Mouse (Mus musculus): ENCODE data around the gene Btbd19. TPM values are rescaled to one million over a fixed set of nuclear protein-coding genes. Genes with fewer than 3 reads are reported as not detected.

Btbd19 gene
- polyA plus RNA-seq, 1 experiment from 2014 or later, result 6.6 TPM

DNA sequence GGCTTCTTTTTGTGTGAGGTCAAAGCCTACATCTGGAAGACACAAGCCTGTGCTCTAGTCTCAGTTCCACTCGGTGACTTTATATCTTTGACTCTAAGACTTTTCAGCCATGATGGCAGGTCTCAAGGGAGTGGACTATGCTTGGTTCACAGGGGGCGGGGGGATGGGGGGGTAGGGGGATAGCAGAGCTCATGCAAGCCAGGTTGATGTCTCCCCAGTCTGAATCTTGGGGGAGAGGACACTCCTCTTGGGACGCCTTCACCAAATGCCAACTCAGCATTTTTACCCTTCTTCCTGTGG is 1.4 kb downstream of the Btbd19 start:
- Histone ChIP-seq H3K9me3 (ENCODE audit: control insufficient read depth, low read length) (no peaks in the 10 kb centered on the region), H3K27me3 (replicated peaks; ENCODE audit: control insufficient read depth, insufficient read depth, low read length) (no peaks in the 10 kb centered on the region), H3K4me3 (ENCODE audit: low read depth, low read length) (no peak overlapping the region), H3K4me1 (replicated peaks; ENCODE audit: control insufficient read depth, insufficient read depth, low read length) (peaks cover 36% of the 10 kb centered on the region), H3K36me3 (ENCODE audit: control insufficient read depth, insufficient read depth, low read length) (0 out of 2 replicates have a peak, but pooled peaks cover 4% of the 10 kb centered on the region), H3K27ac (ENCODE audit: low read depth) (0 out of 2 replicates have a peak overlapping the region, but pooled peaks have one; percentile 78), H3K9ac (ENCODE audit: low read length) (no peak overlapping the region), H3K4me2 (ENCODE audit: low read length) (no peak overlapping the region)
- ATAC-seq (replicated peaks; ENCODE audit: low FRiP score, low TSS enrichment, low read depth) (no peak), DNase-seq (ENCODE audit: low spot score) (no peak)
- WGBS, result 83% methylated on average over 3 of the region's 3 CpGs

DNA sequence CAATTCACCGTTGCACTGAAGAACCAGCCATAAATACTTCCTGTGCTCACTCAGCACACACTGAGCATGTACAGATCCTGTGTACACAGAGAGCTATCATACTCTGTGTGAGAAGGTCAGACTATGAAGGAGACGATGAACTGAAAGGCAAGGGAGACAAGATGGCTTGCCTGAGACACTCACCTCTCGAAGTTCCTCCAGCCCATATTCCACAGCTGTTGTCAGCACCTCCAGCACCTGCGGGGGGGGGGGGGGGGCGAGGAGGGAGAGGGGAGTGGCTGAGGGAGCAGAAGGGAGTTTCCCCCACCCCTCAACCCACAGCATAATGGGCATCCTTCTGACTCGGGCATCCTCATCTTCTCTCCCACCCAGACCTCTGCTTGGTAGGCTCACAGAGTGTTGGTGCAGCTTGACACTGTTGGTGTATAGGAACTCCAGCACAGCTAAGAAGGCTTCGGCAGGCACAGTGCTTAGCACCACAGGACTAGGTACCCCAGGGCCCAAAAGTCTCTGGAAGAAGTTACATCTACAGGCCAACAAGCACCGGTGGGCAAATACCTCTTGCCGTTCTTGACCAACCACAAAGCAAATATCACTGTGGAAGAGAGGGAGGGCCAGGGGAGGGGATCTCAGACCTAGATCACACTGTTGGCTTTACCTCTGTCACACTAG is 1.8 kb downstream of the Btbd19 start:
- Histone ChIP-seq H3K4me1 (replicated peaks; ENCODE audit: control insufficient read depth, insufficient read depth, low read length) (peaks cover 36% of the 10 kb centered on the region), H3K4me3 (ENCODE audit: low read depth, low read length) (no peak overlapping the region), H3K9ac (ENCODE audit: low read length) (no peak overlapping the region), H3K9me3 (ENCODE audit: control insufficient read depth, low read length) (no peaks in the 10 kb centered on the region), H3K27ac (ENCODE audit: low read depth) (no peak overlapping the region), H3K4me2 (ENCODE audit: low read length) (no peak overlapping the region), H3K27me3 (replicated peaks; ENCODE audit: control insufficient read depth, insufficient read depth, low read length) (no peaks in the 10 kb centered on the region), H3K36me3 (ENCODE audit: control insufficient read depth, insufficient read depth, low read length) (0 out of 2 replicates have a peak, but pooled peaks cover 4% of the 10 kb centered on the region)
- WGBS, result 75% methylated on average over 8 of the region's 9 CpGs
- ATAC-seq (replicated peaks; ENCODE audit: low FRiP score, low TSS enrichment, low read depth) (no peak), DNase-seq (ENCODE audit: low spot score) (no peak)

DNA sequence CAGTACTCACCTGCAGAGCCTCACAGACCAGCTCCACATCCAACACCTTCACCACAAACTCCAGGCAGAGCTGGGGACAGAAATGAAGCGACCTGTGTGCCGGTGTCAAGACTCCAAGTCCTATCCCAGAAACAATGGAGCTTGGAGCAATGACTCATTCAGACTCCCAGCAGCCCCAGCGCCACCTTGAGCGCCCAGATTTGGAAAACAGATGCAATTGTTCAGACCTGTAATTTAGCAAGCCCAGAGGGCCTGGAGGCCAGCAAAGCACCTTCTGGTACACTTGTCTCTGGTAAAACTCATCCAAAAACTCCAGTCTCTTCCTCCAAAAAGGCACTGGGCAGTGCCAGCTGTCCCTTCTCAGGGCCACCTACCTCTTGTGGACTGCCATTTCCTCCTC is 3.3 kb downstream of the Btbd19 start:
- Histone ChIP-seq H3K4me3 (ENCODE audit: low read depth, low read length) (no peak overlapping the region), H3K9ac (ENCODE audit: low read length) (no peak overlapping the region), H3K9me3 (ENCODE audit: control insufficient read depth, low read length) (no peaks in the 10 kb centered on the region), H3K4me2 (ENCODE audit: low read length) (no peak overlapping the region), H3K36me3 (ENCODE audit: control insufficient read depth, insufficient read depth, low read length) (no peaks in the 10 kb centered on the region), H3K27me3 (replicated peaks; ENCODE audit: control insufficient read depth, insufficient read depth, low read length) (no peaks in the 10 kb centered on the region), H3K27ac (ENCODE audit: low read depth) (no peak overlapping the region), H3K4me1 (replicated peaks; ENCODE audit: control insufficient read depth, insufficient read depth, low read length) (peaks cover 36% of the 10 kb centered on the region)
- WGBS, result 88% methylated on average over 4 of the region's 4 CpGs
- ATAC-seq (replicated peaks; ENCODE audit: low FRiP score, low TSS enrichment, low read depth), result no peak
- no peak for DNase-seq (ENCODE audit: low spot score)

DNA sequence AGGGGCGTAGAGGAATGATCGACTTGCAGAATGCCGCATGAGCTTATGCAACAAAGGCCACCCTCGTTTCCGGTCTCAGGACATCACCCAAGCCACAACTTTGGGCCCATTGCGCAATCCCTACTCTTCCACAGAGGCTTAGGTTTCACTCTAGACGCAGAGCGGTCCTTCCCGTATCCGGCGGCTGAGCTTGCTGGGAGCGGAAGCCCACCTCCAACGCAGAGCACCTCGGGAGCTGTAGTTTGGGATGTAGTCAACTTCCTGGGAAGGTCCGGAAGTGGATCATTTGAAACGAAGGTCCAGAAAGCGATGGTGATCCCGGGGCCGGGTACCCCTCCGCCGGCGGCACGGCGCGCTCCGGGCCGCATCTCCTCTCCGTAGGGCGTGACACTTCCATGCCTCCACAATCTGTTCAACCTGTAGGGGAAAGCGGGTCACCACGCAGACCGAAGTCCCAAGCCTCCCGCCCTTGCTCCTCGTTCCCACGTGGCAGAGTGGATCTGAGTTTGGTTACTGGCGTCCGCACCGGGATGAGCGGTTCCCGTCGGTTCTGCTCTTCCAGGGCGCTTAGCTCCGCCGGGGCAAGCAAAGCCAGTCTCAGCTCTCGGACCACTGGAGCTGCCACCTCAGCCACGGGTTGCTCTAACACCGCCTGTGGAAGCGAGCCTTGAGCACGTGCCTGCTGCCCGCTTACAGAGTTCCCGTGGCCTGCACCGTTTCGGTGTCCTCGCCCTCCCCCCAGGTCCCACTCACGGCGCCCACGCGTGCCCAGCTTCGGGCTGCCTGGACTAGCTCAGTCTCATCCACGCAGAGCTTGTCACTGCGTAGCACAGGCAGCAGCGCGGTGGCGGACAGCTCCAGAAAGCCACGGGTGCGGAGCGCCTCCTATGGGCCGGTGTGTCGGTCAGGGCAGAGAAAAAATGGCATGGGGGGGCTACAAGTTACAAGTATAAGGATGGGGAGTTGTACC is 4.8 kb downstream of the Btbd19 start:
- WGBS, result under 1% methylated on average over 69 of the region's 69 CpGs
- Histone ChIP-seq H3K9ac (ENCODE audit: low read length) (peak overlapping the region; percentile 72), H3K4me1 (replicated peaks; ENCODE audit: control insufficient read depth, insufficient read depth, low read length) (peaks cover 26% of the 10 kb centered on the region), H3K9me3 (ENCODE audit: control insufficient read depth, low read length) (no peaks in the 10 kb centered on the region), H3K4me2 (ENCODE audit: low read length) (peak overlapping the region; percentile 100), H3K4me3 (ENCODE audit: low read depth, low read length) (peak overlapping the region; percentile 69), H3K27me3 (replicated peaks; ENCODE audit: control insufficient read depth, insufficient read depth, low read length) (no peaks in the 10 kb centered on the region), H3K36me3 (ENCODE audit: control insufficient read depth, insufficient read depth, low read length) (no peaks in the 10 kb centered on the region), H3K27ac (ENCODE audit: low read depth) (peak overlapping the region; percentile 93)
- peak; percentile 92 for ATAC-seq (replicated peaks; ENCODE audit: low FRiP score, low TSS enrichment, low read depth)
- DNase-seq (ENCODE audit: low spot score), result peak; percentile 91

DNA sequence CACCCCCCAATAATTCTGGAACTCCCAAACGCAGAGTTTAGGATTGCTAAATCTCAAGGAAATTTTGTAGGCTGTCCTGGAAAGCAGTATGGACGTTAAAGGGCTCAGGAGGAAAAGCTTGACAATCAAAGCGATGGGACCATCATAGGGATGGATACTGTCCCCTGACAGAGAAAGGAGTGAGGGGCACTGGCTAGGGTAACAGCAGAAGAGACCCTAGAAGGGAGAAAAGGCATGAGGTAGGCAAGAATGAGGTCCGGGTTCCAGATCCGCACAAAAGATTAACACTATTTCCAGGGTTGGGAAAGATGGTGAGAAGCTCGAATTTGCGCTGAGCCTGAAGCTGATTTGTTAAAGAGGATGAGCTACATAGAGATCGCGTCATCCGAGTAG is 5.5 kb downstream of the Btbd19 start:
- Histone ChIP-seq H3K4me3 (ENCODE audit: low read depth, low read length) (peak overlapping the region; percentile 69), H3K36me3 (ENCODE audit: control insufficient read depth, insufficient read depth, low read length) (no peaks in the 10 kb centered on the region), H3K27me3 (replicated peaks; ENCODE audit: control insufficient read depth, insufficient read depth, low read length) (no peaks in the 10 kb centered on the region), H3K9ac (ENCODE audit: low read length) (peak overlapping the region; percentile 72), H3K4me1 (replicated peaks; ENCODE audit: control insufficient read depth, insufficient read depth, low read length) (peaks cover 19% of the 10 kb centered on the region), H3K4me2 (ENCODE audit: low read length) (peak overlapping the region; percentile 100), H3K27ac (ENCODE audit: low read depth) (peak overlapping the region; percentile 93), H3K9me3 (ENCODE audit: control insufficient read depth, low read length) (no peaks in the 10 kb centered on the region)
- WGBS, result 5% methylated on average over 10 of the region's 10 CpGs
- ATAC-seq (replicated peaks; ENCODE audit: low FRiP score, low TSS enrichment, low read depth) (no peak; the same call in 1 of the 2 replicates), DNase-seq (ENCODE audit: low spot score) (peak; percentile 62)

DNA sequence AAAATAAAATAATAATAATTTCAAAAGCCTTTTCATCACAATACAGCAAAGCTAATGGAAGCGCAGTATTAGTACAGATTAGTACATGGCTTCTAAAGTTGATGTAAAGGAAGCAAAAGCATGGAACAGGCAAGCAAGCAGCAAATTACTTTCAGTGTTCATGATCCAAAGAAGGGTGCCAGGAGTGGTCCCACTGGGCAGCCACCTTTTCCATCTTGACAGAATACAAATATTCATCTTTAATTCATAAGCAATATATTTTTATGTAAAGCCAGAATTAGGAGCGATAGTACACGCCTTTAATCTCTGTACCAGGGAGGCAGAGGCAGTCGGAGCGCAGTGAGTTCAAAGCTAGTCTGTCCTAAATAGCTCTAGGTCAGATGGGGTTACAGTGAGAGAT is 5.9 kb downstream of the Btbd19 start:
- WGBS, result 78% methylated on average over 5 of the region's 5 CpGs

DNA sequence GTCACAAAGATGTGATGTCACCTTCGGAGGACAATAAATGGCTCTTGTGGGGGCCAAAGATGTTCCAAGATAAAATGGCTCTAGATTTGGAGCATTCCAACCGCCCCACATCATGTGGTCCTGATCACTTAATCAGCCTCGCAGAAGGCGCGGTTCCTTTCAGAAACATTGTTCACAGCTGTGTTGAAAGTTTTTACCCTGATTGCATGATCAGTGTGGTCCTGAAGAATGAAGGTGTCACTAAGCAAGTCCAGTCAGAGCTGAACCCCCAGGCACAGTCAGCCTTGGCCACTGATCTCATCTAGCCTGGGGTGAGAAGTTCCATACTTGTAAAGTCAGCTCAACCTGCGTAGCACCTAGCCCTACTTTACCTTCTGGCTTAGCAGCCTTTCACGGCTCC is 7.6 kb downstream of the Btbd19 start:
- Histone ChIP-seq H3K4me3 (ENCODE audit: low read depth, low read length) (no peak overlapping the region), H3K9me3 (ENCODE audit: control insufficient read depth, low read length) (no peaks in the 10 kb centered on the region), H3K9ac (ENCODE audit: low read length) (no peak overlapping the region), H3K4me2 (ENCODE audit: low read length) (no peak overlapping the region), H3K27ac (ENCODE audit: low read depth) (no peak overlapping the region), H3K4me1 (replicated peaks; ENCODE audit: control insufficient read depth, insufficient read depth, low read length) (peaks cover 11% of the 10 kb centered on the region; the same call in 1 of the 2 replicates), H3K27me3 (replicated peaks; ENCODE audit: control insufficient read depth, insufficient read depth, low read length) (no peaks in the 10 kb centered on the region), H3K36me3 (ENCODE audit: control insufficient read depth, insufficient read depth, low read length) (peaks cover 16% of the 10 kb centered on the region; the same call in 1 of the 2 replicates)
- WGBS, result 97% methylated on average over 7 of the region's 7 CpGs
- ATAC-seq (replicated peaks; ENCODE audit: low FRiP score, low TSS enrichment, low read depth) (no peak), DNase-seq (ENCODE audit: low spot score) (no peak)

More for the DNA sequence above, 5.9 kb downstream of the Btbd19 start:
- ATAC-seq (replicated peaks; ENCODE audit: low FRiP score, low TSS enrichment, low read depth) (no peak), DNase-seq (ENCODE audit: low spot score) (no peak)
- Histone ChIP-seq H3K27ac (ENCODE audit: low read depth) (peak overlapping the region; percentile 93), H3K9ac (ENCODE audit: low read length) (peak overlapping the region; percentile 72), H3K36me3 (ENCODE audit: control insufficient read depth, insufficient read depth, low read length) (peaks cover 2% of the 10 kb centered on the region; the same call in 1 of the 2 replicates), H3K4me3 (ENCODE audit: low read depth, low read length) (peak overlapping the region; percentile 69), H3K27me3 (replicated peaks; ENCODE audit: control insufficient read depth, insufficient read depth, low read length) (no peaks in the 10 kb centered on the region), H3K9me3 (ENCODE audit: control insufficient read depth, low read length) (no peaks in the 10 kb centered on the region), H3K4me2 (ENCODE audit: low read length) (peak overlapping the region; percentile 100), H3K4me1 (replicated peaks; ENCODE audit: control insufficient read depth, insufficient read depth, low read length) (peaks cover 15% of the 10 kb centered on the region; the same call in 1 of the 2 replicates)

DNA sequence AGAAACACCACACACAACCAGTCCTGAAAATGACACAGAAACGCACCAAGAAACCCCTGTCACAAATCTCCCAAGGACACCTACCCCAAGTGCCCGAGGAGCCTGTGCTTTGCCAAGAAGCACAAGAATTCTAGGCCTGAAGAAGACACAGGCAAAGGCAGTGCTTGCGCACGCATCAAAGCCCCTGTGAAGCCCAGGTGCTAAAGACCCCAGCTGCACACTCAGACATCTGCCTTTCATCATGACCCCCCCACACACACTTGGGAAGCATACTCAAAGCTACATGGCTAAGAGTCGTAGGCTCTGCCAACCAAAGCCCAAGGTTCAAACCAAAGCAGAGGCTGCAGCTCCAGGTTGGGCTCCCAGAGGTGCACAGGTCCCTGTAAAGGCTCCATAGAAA is 9.9 kb downstream of the Btbd19 start:
- H3K4me1 ChIP-seq (replicated peaks; ENCODE audit: control insufficient read depth, insufficient read depth, low read length), result peaks cover 5% of the 10 kb centered on the region; the same call in 1 of the 2 replicates
- H3K27me3 ChIP-seq (replicated peaks; ENCODE audit: control insufficient read depth, insufficient read depth, low read length), result no peaks in the 10 kb centered on the region
- ATAC-seq (replicated peaks; ENCODE audit: low FRiP score, low TSS enrichment, low read depth) (no peak), DNase-seq (ENCODE audit: low spot score) (no peak)
- no peak overlapping the region for H3K9ac ChIP-seq (ENCODE audit: low read length)
- no peaks in the 10 kb centered on the region for H3K9me3 ChIP-seq (ENCODE audit: control insufficient read depth, low read length)
- WGBS, result 87% methylated on average over 5 of the region's 5 CpGs
- peaks cover 32% of the 10 kb centered on the region for H3K36me3 ChIP-seq (ENCODE audit: control insufficient read depth, insufficient read depth, low read length)
- no peak overlapping the region for H3K4me2 ChIP-seq (ENCODE audit: low read length)
- no peak overlapping the region for H3K27ac ChIP-seq (ENCODE audit: low read depth)
- H3K4me3 ChIP-seq (ENCODE audit: low read depth, low read length), result no peak overlapping the region
